Mouse (Mus musculus) layer of hippocampus, postnatal 36 days (tissue): Measurements from ENCODE around the gene Mki67. TPM values are rescaled to one million over a fixed set of nuclear protein-coding genes. Genes with fewer than 3 reads are reported as not detected.
"Not testable (repeated sequence)": the region's sequence is repeated elsewhere in the genome, so short reads cannot be mapped to it uniquely, and the experiment has no call there.

Experiments used
- DNase-seq, 2 experiments: peaks; one replicate each; pipeline ENCODE4 v3.0.0; 2022
- total RNA-seq, 2 experiments: library from RNA; stranded (reverse); gene quantifications; 2 replicates each; pipeline ENCODE4 v1.2.3; 2021

Mki67 gene
- total RNA-seq, 2 experiments from 2014 or later = 1.4 to 1.7 TPM

- no peak for DNase-seq
Measured at GRCm38 (mm10) chr7:135716968-135717557, 902 bp upstream of the Mki67 start.

GRCm38 (mm10) chr7:135716445-135716877 is 300 bp upstream of the Mki67 start:
- peak; percentile 72 to 75 for DNase-seq

GRCm38 (mm10) chr7:135715166-135715565 is 995 bp downstream of the Mki67 start:
- DNase-seq = no peak

DNA sequence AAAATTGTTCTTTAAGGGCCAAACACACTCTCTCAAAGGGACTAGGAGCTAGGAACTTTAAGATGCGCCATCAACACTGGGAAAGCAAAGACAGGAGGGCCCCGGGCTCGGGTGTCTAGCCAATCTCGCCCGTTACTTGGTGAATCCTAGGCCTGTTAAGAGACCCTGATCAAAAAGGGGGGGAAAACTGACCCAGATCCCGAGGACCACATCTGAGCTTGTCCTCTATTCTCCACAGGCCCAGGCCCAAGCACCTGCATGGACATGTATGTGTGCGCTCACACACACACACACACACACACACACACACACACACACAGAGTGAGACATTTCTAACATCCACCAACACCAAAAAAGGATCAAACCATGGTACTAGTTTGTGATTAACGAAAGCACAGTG is 2.8 kb downstream of the Mki67 start:
- DNase-seq = no peak

DNA sequence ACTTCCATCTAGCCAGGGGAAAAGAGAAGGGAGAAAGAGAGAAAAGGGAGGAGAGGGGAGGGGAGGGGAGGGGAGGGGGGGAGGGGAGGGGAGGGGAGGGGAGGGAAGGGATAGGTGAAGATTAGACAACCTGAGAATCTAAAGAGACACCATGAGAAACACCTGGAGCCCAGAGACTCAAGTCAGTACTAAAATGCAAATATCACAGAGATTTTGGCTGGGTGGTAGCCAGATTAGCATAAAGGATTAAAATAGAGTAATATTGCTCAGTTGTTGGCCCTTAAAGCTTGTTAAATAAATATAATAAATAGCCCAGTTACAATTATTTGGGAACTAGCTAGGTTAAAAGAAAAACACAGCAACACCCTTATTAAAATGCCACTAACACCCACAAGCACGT is 3.6 kb downstream of the Mki67 start:
- DNase-seq = no peak

DNA sequence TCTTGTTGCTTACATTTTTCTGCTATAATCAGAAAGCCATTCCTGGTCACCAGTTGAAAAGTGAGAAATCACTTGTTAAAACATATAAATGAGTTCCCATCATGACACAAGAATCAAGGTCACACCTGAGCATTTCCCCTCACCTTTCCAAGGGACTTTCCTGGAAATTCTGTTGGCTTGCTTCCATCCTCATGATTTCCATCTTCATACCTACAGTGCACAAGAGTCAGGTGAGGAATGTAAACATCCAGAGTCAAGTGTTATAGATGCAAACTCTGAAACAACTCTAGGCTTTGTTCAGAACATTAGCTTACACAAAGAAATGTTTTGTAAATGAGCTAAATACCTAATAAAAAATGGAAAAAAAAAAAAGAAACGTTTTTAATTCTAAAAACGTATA is 5.5 kb downstream of the Mki67 start:
- DNase-seq = no peak

DNA sequence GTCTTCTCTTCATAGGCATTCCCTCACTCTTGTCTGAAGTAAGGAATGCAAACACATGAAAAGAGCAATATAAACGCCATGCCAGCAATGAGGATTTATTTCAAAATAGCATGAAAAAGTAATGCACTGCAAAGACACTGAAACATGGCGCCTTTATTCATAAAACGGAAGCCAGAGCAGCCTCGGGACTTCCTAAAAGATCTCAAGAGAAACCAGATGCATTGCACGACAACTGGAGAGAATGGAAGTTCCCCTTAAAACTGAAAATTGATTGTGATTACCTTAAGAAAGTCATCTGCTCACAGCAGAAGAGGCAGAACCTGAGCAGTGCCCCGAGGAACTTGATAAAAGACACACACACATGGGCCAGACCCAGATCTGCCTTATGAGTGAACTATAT is 10.4 kb downstream of the Mki67 start:
- no peak for DNase-seq

GRCm38 (mm10) chr7:135705083-135705482 is 11.1 kb downstream of the Mki67 start:
- DNase-seq = no peak

GRCm38 (mm10) chr7:135704251-135704650 is 11.9 kb downstream of the Mki67 start:
- DNase-seq = no peak

- DNase-seq = no peak
Measured at GRCm38 (mm10) chr7:135703600-135704148, 12.5 kb downstream of the Mki67 start.

DNA sequence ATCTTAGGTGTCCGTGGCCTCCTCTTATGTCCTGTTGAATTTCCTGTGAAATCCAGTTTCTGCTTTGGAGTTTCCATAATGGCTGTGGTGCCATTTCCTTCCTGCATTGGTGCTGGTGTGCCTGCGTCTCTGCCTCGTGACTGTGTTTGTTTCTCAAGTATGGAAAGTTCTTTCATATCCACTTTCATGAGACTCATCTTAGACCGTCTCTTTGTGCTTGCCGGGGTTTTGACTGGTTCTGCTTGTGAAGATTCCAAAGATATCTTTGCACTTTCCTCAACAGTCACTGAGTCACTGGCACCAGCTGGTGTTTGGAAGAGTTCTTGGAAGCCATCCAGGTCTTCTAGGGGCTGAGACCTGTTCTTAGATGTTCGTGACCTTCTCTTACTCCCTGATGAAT is 16.8 kb downstream of the Mki67 start:
- DNase-seq = not testable (repeated sequence)

- no peak for DNase-seq
Measured at GRCm38 (mm10) chr7:135698362-135698761, 17.8 kb downstream of the Mki67 start.

DNA sequence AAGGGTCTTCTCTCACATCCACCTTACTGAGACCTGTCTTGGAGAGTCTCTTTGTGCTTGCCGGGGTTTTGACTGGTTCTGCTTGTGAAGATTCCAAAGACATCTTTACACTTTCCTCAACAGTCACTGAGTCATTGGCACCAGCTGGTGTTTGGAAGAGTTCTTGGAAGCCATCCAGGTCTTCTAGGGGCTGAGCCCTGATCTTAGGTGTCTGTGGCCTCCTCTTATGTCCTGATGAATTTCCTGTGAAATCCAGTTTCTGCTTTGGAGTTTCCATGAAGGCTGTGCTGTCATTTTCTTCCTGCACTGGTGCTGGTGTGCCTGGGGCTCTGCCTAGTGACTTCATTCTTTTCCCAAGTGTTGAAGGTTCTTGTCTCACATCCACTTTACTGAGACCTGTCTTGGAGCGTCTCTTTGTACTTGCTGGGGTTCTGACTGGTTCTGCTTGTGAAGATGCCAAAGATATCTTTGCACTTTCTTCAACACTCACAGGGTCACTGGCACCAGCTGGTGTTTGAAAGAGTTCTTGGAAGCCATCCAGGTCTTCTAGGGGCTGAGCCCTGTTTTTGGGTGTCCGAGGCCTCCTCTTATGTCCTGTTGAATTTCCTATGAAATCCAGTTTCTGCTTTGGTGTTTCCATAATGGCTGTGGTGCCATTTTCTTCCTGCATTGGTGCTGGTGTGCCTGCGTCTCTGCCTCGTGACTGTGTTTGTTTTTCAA is 19.0 kb downstream of the Mki67 start:
- DNase-seq = not testable (repeated sequence)

DNA sequence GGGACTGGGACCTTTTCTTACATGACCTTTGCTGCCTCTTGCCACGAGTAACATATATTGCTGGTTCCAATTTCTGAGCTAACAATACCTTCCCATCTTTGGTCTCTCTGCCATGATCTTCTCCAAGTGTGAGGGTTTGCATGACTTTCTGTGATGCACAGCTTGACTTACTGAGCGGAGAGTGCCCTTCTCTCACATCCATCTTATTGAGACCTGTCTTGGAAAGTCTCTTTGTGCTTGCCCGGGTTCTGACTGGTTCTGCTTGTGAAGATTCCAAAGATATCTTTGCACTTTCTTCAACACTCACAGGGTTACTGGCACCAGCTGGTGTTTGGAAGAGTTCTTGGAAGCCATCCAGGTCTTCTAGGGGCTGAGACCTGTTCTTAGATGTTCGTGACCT is 20.0 kb downstream of the Mki67 start:
- DNase-seq = no peak

- DNase-seq = no peak
Measured at GRCm38 (mm10) chr7:135694796-135695195, 21.4 kb downstream of the Mki67 start.

GRCm38 (mm10) chr7:135694130-135694529 is 22.0 kb downstream of the Mki67 start:
- no peak for DNase-seq

DNA sequence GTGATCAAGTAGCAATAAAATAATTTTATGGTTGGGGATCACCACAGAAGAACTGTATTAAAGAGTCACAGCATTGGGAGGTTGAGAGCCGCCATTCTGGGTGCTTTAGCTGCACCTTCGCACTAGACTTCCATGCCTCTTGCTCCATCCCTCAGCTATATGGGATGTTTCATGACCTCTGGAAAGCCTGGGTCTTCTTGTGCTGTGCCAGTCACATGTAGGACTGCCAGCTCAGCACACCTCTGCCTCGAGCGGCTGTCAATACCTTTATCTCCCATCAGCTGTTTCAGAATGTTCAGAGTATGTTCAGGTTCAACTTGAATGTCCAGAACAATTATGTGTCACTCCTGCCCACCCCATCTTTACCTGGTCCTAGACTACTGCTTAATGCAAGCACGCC is 24.2 kb downstream of the Mki67 start:
- no peak for DNase-seq

DNA sequence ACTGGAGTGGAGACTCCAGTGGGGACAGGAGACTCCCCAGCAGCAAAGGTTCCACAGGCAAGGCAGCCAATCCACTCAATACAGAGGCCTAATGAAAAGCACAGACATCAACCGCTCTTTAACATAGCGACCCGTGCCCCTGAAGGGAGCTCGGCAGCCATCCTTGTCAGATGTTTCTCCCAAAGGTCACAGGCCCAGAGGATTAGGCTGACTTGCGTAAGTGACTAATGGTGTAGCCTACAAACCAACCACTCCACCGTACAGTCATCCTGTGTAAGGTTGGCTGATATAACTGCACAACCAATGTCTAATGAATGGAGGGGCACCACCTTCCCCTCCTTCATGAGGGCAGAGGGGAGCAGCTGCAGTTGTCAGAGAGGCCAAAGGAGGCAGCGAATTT is 26.8 kb downstream of the Mki67 start:
- DNase-seq = no peak

GRCm38 (mm10) chr7:135684938-135685337 is 31.2 kb downstream of the Mki67 start:
- DNase-seq = no peak

DNA sequence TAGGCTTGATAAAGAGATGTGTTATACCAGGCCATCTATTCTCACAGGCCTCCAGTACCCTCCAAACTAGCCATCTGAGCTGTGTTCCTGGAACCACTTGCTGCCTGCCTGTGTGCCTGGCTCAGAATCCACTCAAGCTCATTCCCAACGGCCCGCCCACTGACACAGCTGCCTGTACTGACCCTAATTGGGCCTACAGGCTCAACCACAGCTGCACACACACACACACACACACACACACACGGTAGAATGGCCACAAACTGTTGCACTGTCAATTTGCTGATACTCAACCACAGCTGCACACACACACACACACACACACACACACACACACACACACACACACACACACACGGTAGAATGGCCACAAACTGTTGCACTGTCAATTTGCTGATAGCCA is 32.1 kb downstream of the Mki67 start:
- DNase-seq = not testable (repeated sequence)

DNA sequence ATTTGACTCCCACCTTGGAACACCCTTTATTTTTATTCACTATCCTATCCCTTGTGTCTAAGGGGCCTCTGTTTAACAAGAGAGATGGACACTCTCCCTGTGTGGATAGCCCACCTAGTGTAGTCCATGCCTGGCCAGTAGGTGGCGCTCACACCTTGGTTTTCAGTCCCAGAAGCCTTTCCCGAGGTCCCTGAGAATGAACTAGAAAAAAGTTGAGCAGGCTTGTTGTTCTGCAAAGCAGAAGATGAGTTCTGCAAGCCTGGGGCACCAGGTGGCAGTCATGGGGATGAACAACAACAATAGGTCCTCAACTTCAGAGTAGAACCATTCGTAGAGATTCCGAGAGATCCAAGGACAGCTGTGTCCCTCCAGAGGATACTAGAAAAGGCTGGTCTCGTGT is 35.8 kb downstream of the Mki67 start:
- DNase-seq = no peak

DNA sequence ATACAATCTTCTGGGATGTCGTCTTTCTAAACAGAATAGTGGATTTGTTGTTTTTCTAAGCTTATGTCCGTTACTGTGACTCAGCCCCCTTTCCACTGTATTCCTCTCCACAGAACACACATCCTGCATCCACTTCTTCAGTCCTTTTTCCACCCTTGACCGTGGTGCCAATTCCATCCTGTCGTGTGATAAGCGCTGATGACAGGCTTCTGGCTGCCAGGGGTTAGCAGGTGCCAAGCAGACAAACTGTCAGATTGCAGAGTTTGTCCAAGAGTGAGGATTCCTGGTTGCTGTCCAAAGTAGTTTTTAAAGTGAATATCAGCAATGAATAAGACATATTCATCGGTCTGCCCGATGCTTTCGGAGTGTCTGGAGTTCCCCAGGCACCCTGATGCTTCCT is 39.4 kb downstream of the Mki67 start:
- DNase-seq = no peak

DNA sequence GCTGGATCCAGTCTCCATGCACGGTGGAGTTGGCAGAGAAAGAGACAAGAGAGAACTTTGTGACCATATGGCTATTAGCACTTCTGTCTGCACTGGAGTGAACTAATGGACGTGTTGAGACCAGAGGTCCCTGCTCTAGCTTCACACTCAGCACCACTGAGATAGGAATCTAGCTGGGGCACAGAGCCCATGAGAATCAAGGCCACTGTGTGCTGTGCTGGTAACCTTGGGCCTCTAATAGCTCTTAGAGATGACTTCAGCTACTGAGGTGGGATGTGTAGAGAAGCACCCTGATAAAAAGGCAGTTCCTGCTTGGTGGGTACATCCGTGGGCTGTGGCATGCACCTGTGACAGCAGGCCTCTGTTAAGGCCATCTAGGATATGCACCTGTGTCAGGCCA is 42.6 kb downstream of the Mki67 start:
- DNase-seq = no peak
